Mouse (Mus musculus) intestine, embryonic 15.5 days (tissue): Measurements from ENCODE around the gene Pex11a. TPM values are rescaled to one million over a fixed set of nuclear protein-coding genes. Genes with fewer than 3 reads are reported as not detected.
"Not testable (repeated sequence)": the region's sequence is repeated elsewhere in the genome, so short reads cannot be mapped to it uniquely, and the experiment has no call there.

ENCODE experiments used
- ATAC-seq: fragments of 200-750 bp; cut with Nextera tagmentation; 2 replicates; pipeline ENCODE4 v1.8.0; 2017; ENCODE audit warnings: moderate TSS enrichment, moderate library complexity
- H3K27ac ChIP-seq: fragments of 300-500 bp; sonication (generic); 2 replicates; pipeline ENCODE4 v1.5.1; 2015; ENCODE audit warnings: mild to moderate bottlenecking, inconsistent platforms
- H3K27me3 ChIP-seq: fragments of 300-500 bp; sonication (generic); replicated peaks from 2 replicates; pipeline ENCODE4 v1.6.1; 2015; ENCODE audit warnings: inconsistent platforms
- H3K36me3 ChIP-seq: fragments of 300-500 bp; sonication (generic); 2 replicates; pipeline ENCODE4 v1.6.1; 2015; ENCODE audit warnings: inconsistent platforms
- H3K4me1 ChIP-seq: fragments of 300-500 bp; sonication (generic); replicated peaks from 2 replicates; pipeline ENCODE4 v1.6.1; 2015; ENCODE audit warnings: inconsistent platforms
- H3K4me2 ChIP-seq: fragments of 300-500 bp; sonication (generic); replicated peaks from 2 replicates; pipeline ENCODE4 v1.6.1; 2015; ENCODE audit warnings: mild to moderate bottlenecking, inconsistent platforms
- H3K4me3 ChIP-seq: fragments of 300-500 bp; sonication (generic); replicated peaks from 2 replicates; pipeline ENCODE4 v1.5.1; 2015; ENCODE audit warnings: inconsistent platforms
- H3K9ac ChIP-seq: fragments of 300-500 bp; sonication (generic); 2 replicates; pipeline ENCODE4 v1.6.1; 2015; ENCODE audit warnings: inconsistent platforms
- H3K9me3 ChIP-seq: fragments of 300-500 bp; sonication (generic); 2 replicates; pipeline ENCODE4 v1.6.1; 2016; ENCODE audit warnings: inconsistent platforms
- WGBS: fragments of 180-500 bp; shearing (Covaris S2); methylation state at CpG from one replicate; pipeline ENCODE4 v1.1.7; 2015; 5-methylcytosine and 5-hydroxymethylcytosine counted together
- polyA plus RNA-seq: library from polyadenylated mRNA; unstranded; fragments of >200 nt; fragmentation: Nextera tagmentation; extraction: Ambion mirVana; gene quantifications from 2 replicates; pipeline ENCODE4 v1.2.1, GENCODE M21; 2015

The Pex11a gene
- polyA plus RNA-seq, result 9.6 and 12.6 TPM in 2 replicates

GRCm38 (mm10) chr7:79742659-79743536 is at the start of gene Pex11a, which contains the start of gene Wdr93:
TSS of gene Pex11a (minus strand) at chr7:79743131.
TSS of gene Wdr93 (plus strand) at chr7:79743163.
- Histone ChIP-seq H3K36me3 (no peaks in the 10 kb centered on the region), H3K4me1 (0 out of 2 replicates have a peak, but pooled peaks cover 2% of the 10 kb centered on the region), H3K9ac (peak within 1 kb of the TSS; percentile 55), H3K27ac (no peak within 1 kb of the TSS), H3K9me3 (no peaks in the 10 kb centered on the region), H3K27me3 (no peaks in the 10 kb centered on the region), H3K4me3 (peak within 1 kb of the TSS; percentile 60), H3K4me2 (peak within 1 kb of the TSS; percentile 87)
- WGBS, result 3% methylated on average over 46 of the region's 46 CpGs
- ATAC-seq, result peak; percentile 95

DNA sequence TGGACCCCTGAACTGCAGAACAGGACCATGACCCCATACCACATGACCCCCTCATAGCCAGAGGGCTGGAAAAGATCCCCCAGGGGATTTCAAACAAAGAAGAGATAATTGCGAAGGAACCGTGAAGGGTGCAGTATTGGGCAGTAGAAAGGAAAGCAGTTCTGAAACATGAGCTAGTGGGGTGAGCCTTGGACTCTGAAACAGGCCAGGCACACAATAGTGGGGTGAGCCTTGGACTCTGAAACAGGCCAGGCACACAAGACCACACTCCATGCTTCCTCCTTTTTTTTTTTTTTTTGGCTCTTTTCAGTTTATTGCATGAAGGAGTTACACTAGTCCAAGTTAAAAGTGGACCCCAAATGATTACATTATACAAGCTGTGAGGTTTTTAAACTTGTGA is 46.9 kb upstream of the Pex11a start:
- not testable (repeated sequence) for H3K4me3 ChIP-seq, H3K9me3 ChIP-seq, H3K9ac ChIP-seq, H3K36me3 ChIP-seq
- Histone ChIP-seq H3K27ac (peak overlapping the region; percentile 71), H3K4me2 (peak overlapping the region; percentile 22; the same call in 1 of the 2 replicates), H3K27me3 (peaks cover 43% of the 10 kb centered on the region), H3K4me1 (peaks cover 12% of the 10 kb centered on the region)
- 17% methylated on average over 2 of the region's 2 CpGs for WGBS
- ATAC-seq, result peak; percentile 88

DNA sequence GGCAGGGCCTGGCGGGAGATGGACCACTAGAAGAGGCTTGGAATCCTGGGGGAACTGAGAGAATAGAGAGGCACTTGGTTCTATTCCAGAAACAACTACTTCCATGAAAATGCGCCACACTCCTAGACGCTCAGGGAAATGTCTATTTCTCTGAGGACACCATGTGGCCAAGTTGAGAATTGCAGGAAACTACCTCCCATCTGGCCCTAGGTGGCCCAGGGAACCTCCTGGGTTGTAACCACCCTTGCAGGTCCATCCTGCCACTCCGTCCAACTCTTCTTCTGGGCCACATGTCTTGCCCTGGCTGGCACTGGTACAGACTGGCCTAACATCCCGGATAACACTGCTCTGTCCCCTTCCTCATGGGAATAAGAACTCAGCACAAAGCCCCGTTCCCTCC is 43.4 kb upstream of the Pex11a start:
- 20% methylated on average over 6 of the region's 6 CpGs for whole genome bisulfite sequencing
- H3K4me2 ChIP-seq, result no peak overlapping the region
- no peaks in the 10 kb centered on the region for H3K36me3 ChIP-seq
- no peak overlapping the region for H3K4me3 ChIP-seq
- H3K27me3 ChIP-seq, result peaks cover 12% of the 10 kb centered on the region; the same call in 1 of the 2 replicates
- H3K9ac ChIP-seq, result no peak overlapping the region
- peaks cover 3% of the 10 kb centered on the region; the same call in 1 of the 2 replicates for H3K4me1 ChIP-seq
- peak; percentile 38; the same call in 1 of the 2 replicates for ATAC-seq
- H3K9me3 ChIP-seq, result no peaks in the 10 kb centered on the region
- H3K27ac ChIP-seq, result no peak overlapping the region

- 0 out of 2 replicates have a peak, but pooled peaks cover under 1% of the 10 kb centered on the region for H3K27me3 ChIP-seq
- H3K4me2 ChIP-seq, result no peak overlapping the region
- H3K27ac ChIP-seq, result no peak overlapping the region
- H3K36me3 ChIP-seq, result no peaks in the 10 kb centered on the region
- peaks cover 11% of the 10 kb centered on the region for H3K4me1 ChIP-seq
- H3K9me3 ChIP-seq, result no peaks in the 10 kb centered on the region
- no peak for ATAC-seq
- no peak overlapping the region for H3K4me3 ChIP-seq
- no peak overlapping the region for H3K9ac ChIP-seq
- 87% methylated on average over 2 of the region's 2 CpGs for whole genome bisulfite sequencing
Measured at GRCm38 (mm10) chr7:79782516-79782855, 39.6 kb upstream of the Pex11a start.

DNA sequence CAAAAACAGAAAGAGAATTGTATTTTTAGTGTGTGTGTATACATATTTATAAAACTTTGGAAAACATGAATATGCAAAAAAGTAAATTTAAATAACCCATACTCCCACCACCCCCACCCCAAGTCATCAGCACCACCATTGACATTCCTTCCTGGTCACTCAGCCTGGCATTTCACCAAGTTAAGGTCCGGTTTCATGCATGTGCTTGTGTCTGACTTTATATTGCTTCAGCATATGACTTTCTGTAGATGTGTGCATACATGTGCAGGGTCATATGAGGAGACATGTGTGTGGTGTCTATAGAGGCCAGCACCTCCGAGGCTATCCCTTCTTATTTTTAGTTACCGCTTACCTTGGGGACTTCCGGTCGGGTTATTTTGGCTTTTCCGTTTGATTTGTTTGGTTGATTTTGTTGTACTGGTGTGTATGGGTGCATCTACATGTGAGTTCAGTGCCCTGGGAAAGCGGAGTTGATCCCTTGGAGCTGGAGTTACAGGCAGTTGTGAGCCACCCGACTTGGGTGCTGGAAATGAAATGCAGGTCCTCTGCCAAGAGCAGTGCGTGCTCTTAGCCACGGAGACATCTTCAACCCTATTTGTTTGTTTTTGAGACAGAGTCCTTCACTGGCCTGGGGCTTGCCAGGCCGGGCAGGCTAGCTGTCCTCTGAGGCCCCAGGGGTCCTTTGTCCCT is 39.0 kb upstream of the Pex11a start:
- Histone ChIP-seq H3K4me1 (peaks cover 11% of the 10 kb centered on the region), H3K9ac (no peak overlapping the region), H3K27ac (no peak overlapping the region), H3K36me3 (no peaks in the 10 kb centered on the region), H3K4me2 (no peak overlapping the region), H3K9me3 (no peaks in the 10 kb centered on the region), H3K27me3 (no peaks in the 10 kb centered on the region), H3K4me3 (no peak overlapping the region)
- ATAC-seq, result no peak
- whole genome bisulfite sequencing, result 82% methylated on average over 11 of the region's 11 CpGs

- no peaks in the 10 kb centered on the region for H3K36me3 ChIP-seq
- ATAC-seq, result peak; percentile 75
- no peaks in the 10 kb centered on the region for H3K9me3 ChIP-seq
- peak overlapping the region; percentile 65 for H3K4me2 ChIP-seq
- peaks cover 11% of the 10 kb centered on the region for H3K4me1 ChIP-seq
- H3K4me3 ChIP-seq, result peak overlapping the region; percentile 27
- H3K9ac ChIP-seq, result peak overlapping the region; percentile 44
- no peaks in the 10 kb centered on the region for H3K27me3 ChIP-seq
- no peak overlapping the region for H3K27ac ChIP-seq
- WGBS, result 26% methylated on average over 16 of the region's 16 CpGs
Measured at GRCm38 (mm10) chr7:79780647-79781626, 38.0 kb upstream of the Pex11a start.

GRCm38 (mm10) chr7:79771561-79772512 is 28.9 kb upstream of the Pex11a start:
- Histone ChIP-seq H3K27me3 (no peaks in the 10 kb centered on the region), H3K27ac (no peak overlapping the region), H3K4me1 (no peaks in the 10 kb centered on the region), H3K9me3 (no peaks in the 10 kb centered on the region), H3K4me2 (no peak overlapping the region), H3K4me3 (no peak overlapping the region), H3K9ac (no peak overlapping the region), H3K36me3 (no peaks in the 10 kb centered on the region)
- no peak for ATAC-seq
- 50% methylated on average over 15 of the region's 15 CpGs for WGBS

DNA sequence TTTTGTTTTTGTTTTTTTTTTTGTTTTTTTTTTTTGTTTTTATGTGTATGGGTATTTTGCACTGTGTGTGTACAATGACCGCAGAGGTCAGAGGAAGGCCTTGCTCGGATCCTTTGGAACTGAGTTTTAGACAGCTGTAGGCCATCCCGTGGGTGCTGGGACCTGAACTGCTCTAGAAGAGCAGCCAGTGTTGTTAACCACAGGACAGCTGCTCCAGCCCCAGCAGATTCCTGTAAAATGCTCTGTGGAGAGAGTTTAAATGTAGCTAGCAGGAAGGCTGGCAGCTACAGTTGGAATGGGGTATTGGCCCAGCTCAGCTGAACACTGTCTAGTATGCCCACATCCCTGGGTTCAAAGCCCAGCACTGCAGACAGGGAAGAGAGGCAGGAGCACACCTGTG is 26.7 kb upstream of the Pex11a start:
- no peaks in the 10 kb centered on the region for H3K36me3 ChIP-seq
- ATAC-seq, result no peak
- no peak overlapping the region for H3K4me2 ChIP-seq
- no peaks in the 10 kb centered on the region for H3K4me1 ChIP-seq
- H3K9me3 ChIP-seq, result no peaks in the 10 kb centered on the region
- no peak overlapping the region for H3K4me3 ChIP-seq
- WGBS, result 84% methylated on average over 3 of the region's 3 CpGs
- H3K9ac ChIP-seq, result no peak overlapping the region
- no peaks in the 10 kb centered on the region for H3K27me3 ChIP-seq
- H3K27ac ChIP-seq, result no peak overlapping the region

GRCm38 (mm10) chr7:79765991-79766390 is 23.1 kb upstream of the Pex11a start:
- Histone ChIP-seq H3K27me3 (no peaks in the 10 kb centered on the region), H3K4me2 (no peak overlapping the region), H3K4me3 (no peak overlapping the region), H3K4me1 (no peaks in the 10 kb centered on the region), H3K9me3 (no peaks in the 10 kb centered on the region), H3K36me3 (no peaks in the 10 kb centered on the region), H3K27ac (no peak overlapping the region), H3K9ac (no peak overlapping the region)
- ATAC-seq, result no peak
- 48% methylated on average over 1 of the region's 1 CpGs for WGBS

DNA sequence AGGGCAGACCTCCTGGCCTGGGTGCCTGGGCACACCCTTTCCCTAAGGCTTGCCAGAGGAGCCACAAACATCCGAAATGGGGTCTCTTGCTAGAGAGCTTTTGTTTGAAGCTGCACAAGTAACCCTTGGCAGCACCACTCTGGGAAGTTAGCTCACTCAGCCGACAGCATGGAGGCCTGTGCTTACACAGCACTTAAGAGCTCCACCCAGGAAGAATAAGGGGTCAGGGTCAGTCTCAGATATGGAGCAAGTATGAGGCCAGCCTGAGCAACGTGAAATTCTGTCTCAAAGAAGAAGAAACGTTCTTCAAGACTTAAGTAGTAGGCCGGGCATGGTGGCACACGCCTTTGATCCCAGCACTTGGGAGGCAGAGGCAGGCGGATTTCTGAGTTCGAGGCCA is 19.2 kb upstream of the Pex11a start:
- Histone ChIP-seq H3K4me3 (no peak overlapping the region), H3K4me1 (no peaks in the 10 kb centered on the region), H3K27ac (no peak overlapping the region), H3K9ac (no peak overlapping the region), H3K9me3 (no peaks in the 10 kb centered on the region), H3K36me3 (no peaks in the 10 kb centered on the region), H3K27me3 (no peaks in the 10 kb centered on the region; the same call in 1 of the 2 replicates), H3K4me2 (no peak overlapping the region)
- 65% methylated on average over 8 of the region's 8 CpGs for WGBS
- ATAC-seq, result no peak
